Mouse (Mus musculus): ENCODE results near the gene Rgs3.

- TF ChIP-seq EP300 (IDR thresholded peaks at IDR 0.05; ENCODE audit: low read depth) = no peak
- TF ChIP-seq CTCF (IDR thresholded peaks at IDR 0.05; ENCODE audit: low read depth) = no peak
Measured at GRCm38 (mm10) chr4:62603607-62604006, 44.0 kb downstream of the Rgs3 start.

Data from liver, postnatal 0 days (tissue).